Mouse (Mus musculus) neural tube, embryonic 15.5 days (tissue): ENCODE measurements around the gene Dennd5a. TPM values are rescaled to one million over a fixed set of nuclear protein-coding genes. Genes with fewer than 3 reads are reported as not detected.
A peak's percentile ranks its signal among the peaks of the same experiment; 100 is the strongest.
"Not testable (repeated sequence)": the region's sequence is repeated elsewhere in the genome, so short reads cannot be mapped to it uniquely, and the experiment has no call there.

Experiments
- ATAC-seq: fragments of 200-750 bp; cut with Nextera tagmentation; 2 replicates; pipeline ENCODE4 v1.8.0; 2017; ENCODE audit warnings: mild to moderate bottlenecking, moderate TSS enrichment, moderate library complexity; ENCODE audit not compliant: low FRiP score
- H3K27ac ChIP-seq: fragments of 300-500 bp; sonication (generic); replicated peaks from 2 replicates; pipeline ENCODE4 v1.5.1; 2015; ENCODE audit warnings: mild to moderate bottlenecking, inconsistent platforms
- H3K27me3 ChIP-seq: fragments of 300-500 bp; sonication (generic); replicated peaks from 2 replicates; pipeline ENCODE4 v1.6.1; 2015; ENCODE audit warnings: inconsistent platforms
- H3K36me3 ChIP-seq: fragments of 300-500 bp; sonication (generic); 2 replicates; pipeline ENCODE4 v1.6.1; 2015; ENCODE audit warnings: inconsistent platforms
- H3K4me1 ChIP-seq: fragments of 300-500 bp; sonication (generic); 2 replicates; pipeline ENCODE4 v1.6.1; 2015; ENCODE audit warnings: inconsistent platforms
- H3K4me2 ChIP-seq: fragments of 300-500 bp; sonication (generic); 2 replicates; pipeline ENCODE4 v1.6.1; 2015; ENCODE audit warnings: inconsistent platforms, mild to moderate bottlenecking, moderate library complexity
- H3K4me3 ChIP-seq: fragments of 300-500 bp; sonication (generic); replicated peaks from 2 replicates; pipeline ENCODE4 v1.5.1; 2015; ENCODE audit warnings: mild to moderate bottlenecking, inconsistent platforms
- H3K9ac ChIP-seq: fragments of 300-500 bp; sonication (generic); replicated peaks from 2 replicates; pipeline ENCODE4 v1.6.1; 2015; ENCODE audit warnings: mild to moderate bottlenecking, inconsistent platforms
- H3K9me3 ChIP-seq: fragments of 300-500 bp; sonication (generic); replicated peaks from 2 replicates; pipeline ENCODE4 v1.6.1; 2016; ENCODE audit warnings: inconsistent platforms
- WGBS: fragments of 180-500 bp; shearing (Covaris S2); methylation state at CpG from one replicate; pipeline ENCODE4 v1.1.7; 2015; ENCODE audit warnings: mixed read lengths; 5-methylcytosine and 5-hydroxymethylcytosine counted together
- polyA plus RNA-seq: library from polyadenylated mRNA; unstranded; fragments of >200 nt; fragmentation: Nextera tagmentation; extraction: Ambion mirVana; gene quantifications from 2 replicates; pipeline ENCODE4 v1.2.1, GENCODE M21; 2015

Gene Dennd5a
- polyA plus RNA-seq, 1 experiment from 2014 or later: 39.2 TPM

DNA sequence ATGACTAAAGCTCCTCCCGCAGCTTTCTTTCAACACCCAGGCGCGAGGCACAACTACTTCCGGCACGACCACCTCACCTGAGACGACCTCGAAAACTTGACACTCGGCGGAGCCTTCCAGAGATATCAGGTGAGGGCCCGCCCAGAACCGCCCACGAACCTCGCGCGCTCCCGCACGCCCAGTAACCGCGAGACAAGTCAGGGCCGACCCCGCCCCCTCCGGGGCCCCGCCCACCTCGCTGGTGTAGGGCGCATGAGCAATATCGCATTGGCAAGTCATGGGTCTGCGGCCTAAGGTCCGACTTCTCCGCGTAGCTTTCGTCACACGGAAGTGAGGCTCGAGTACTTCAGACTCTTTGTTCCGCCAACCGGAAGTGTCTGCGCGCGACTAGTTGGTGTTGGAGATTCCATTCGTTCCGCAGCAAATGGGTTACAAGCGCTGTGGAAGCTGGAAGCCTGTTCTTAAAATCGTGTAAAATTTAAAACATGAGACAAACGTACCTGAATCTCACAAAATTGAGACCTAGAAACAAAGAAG, 25.9 kb upstream of the Dennd5a start:
- Histone ChIP-seq H3K27me3 (no peaks in the 10 kb centered on the region), H3K36me3 (peaks cover 11% of the 10 kb centered on the region), H3K27ac (peak overlapping the region; percentile 86), H3K9ac (peak overlapping the region; percentile 69), H3K4me2 (peak overlapping the region; percentile 75), H3K4me3 (peak overlapping the region; percentile 60), H3K9me3 (no peaks in the 10 kb centered on the region), H3K4me1 (peaks cover 17% of the 10 kb centered on the region)
- WGBS: under 1% methylated on average over 43 of the region's 43 CpGs
- ATAC-seq: peak; percentile 99

- peak; percentile 56 for ATAC-seq
- Histone ChIP-seq H3K9me3 (no peaks in the 10 kb centered on the region), H3K27ac (peak overlapping the region; percentile 74), H3K4me1 (peaks cover 17% of the 10 kb centered on the region), H3K27me3 (no peaks in the 10 kb centered on the region), H3K4me3 (peak overlapping the region; percentile 60), H3K9ac (peak overlapping the region; percentile 69), H3K4me2 (peak overlapping the region; percentile 75), H3K36me3 (peaks cover 11% of the 10 kb centered on the region)
- WGBS: under 1% methylated on average over 27 of the region's 27 CpGs
Measured at GRCm38 (mm10) chr7:109985661-109986132, 25.4 kb upstream of the Dennd5a start.

GRCm38 (mm10) chr7:109984608-109985007, 24.3 kb upstream of the Dennd5a start:
- ATAC-seq, H3K9ac ChIP-seq, H3K9me3 ChIP-seq, H3K27me3 ChIP-seq, H3K27ac ChIP-seq: not testable (repeated sequence)
- H3K4me3 ChIP-seq: peak overlapping the region; percentile 60; the same call in 1 of the 2 replicates
- H3K4me1 ChIP-seq: peaks cover 17% of the 10 kb centered on the region
- H3K4me2 ChIP-seq: peak overlapping the region; percentile 75
- WGBS: 83% methylated on average over 5 of the region's 5 CpGs
- H3K36me3 ChIP-seq: peaks cover 22% of the 10 kb centered on the region

DNA sequence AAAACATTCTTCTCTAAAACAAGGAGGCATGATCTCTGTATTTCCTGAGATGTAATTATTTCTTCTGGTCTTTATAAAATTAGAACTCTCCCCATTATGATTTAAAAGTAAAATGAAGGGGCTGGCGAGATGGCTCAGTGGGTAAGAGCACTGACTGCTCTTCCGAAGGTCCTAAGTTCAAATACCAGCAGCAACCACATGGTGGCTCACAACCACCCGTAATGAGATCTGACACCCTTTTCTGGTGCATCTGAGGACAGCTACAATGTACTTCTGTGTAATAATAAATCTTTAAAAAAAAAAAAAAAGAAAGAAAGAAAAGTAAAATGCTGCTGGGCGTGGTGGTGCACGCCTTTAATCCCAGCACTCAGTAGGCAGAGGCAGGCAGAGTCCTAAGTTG, 16.9 kb upstream of the Dennd5a start:
- H3K9ac ChIP-seq, H3K27ac ChIP-seq, H3K27me3 ChIP-seq, H3K4me1 ChIP-seq, H3K4me3 ChIP-seq, ATAC-seq, H3K9me3 ChIP-seq, H3K4me2 ChIP-seq: not testable (repeated sequence)
- 71% methylated on average over 5 of the region's 5 CpGs for WGBS
- peaks cover 60% of the 10 kb centered on the region for H3K36me3 ChIP-seq

GRCm38 (mm10) chr7:109975966-109976715, 15.9 kb upstream of the Dennd5a start:
- no peak overlapping the region for H3K4me2 ChIP-seq
- no peaks in the 10 kb centered on the region for H3K4me1 ChIP-seq
- ATAC-seq: no peak
- no peak overlapping the region for H3K27ac ChIP-seq
- no peaks in the 10 kb centered on the region for H3K27me3 ChIP-seq
- H3K36me3 ChIP-seq: peaks cover 52% of the 10 kb centered on the region
- H3K9me3 ChIP-seq: no peaks in the 10 kb centered on the region
- no peak overlapping the region for H3K9ac ChIP-seq
- WGBS: 94% methylated on average over 6 of the region's 6 CpGs
- no peak overlapping the region for H3K4me3 ChIP-seq

- H3K4me3 ChIP-seq: no peak overlapping the region
- H3K9ac ChIP-seq: no peak overlapping the region
- no peaks in the 10 kb centered on the region for H3K27me3 ChIP-seq
- H3K27ac ChIP-seq: peak overlapping the region; percentile 19; the same call in 1 of the 2 replicates
- no peak for ATAC-seq
- H3K4me2 ChIP-seq: no peak overlapping the region
- no peaks in the 10 kb centered on the region for H3K9me3 ChIP-seq
- peaks cover 7% of the 10 kb centered on the region for H3K36me3 ChIP-seq
- H3K4me1 ChIP-seq: peaks cover 10% of the 10 kb centered on the region
Measured at GRCm38 (mm10) chr7:109969542-109969941, 9.3 kb upstream of the Dennd5a start.

DNA sequence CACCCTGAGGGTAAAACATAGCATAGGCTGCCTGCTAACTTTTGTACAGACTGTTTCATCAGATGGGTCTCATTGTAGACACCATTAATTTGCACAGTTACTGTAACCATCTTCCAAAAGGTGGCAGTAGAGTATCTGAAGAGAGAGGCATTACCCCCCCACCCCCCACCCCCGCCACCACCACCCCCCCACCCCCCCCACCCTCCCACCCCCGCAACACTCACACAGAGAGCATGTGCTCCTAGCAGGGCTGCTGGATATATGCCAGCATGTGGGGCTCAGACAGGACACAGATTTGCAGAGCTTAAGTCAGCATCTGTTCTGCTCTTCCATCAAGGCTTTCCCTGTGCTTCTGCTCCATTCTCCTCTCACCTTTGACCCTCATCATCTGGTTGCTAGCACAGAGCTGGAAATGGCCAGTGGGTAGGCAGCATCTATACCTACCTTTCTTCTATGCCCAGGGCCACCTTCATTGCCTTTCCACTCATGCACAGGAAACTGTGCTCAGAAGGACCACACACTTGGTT, 8.7 kb upstream of the Dennd5a start:
- Histone ChIP-seq H3K9ac (no peak overlapping the region), H3K36me3 (peaks cover 6% of the 10 kb centered on the region), H3K27me3 (no peaks in the 10 kb centered on the region), H3K4me3 (no peak overlapping the region), H3K4me2 (no peak overlapping the region), H3K9me3 (no peaks in the 10 kb centered on the region), H3K4me1 (peaks cover 10% of the 10 kb centered on the region), H3K27ac (peak overlapping the region; percentile 69; the same call in 1 of the 2 replicates)
- WGBS: no CpG with 5 or more reads among the region's 2 CpGs
- ATAC-seq: peak; percentile 58

- H3K36me3 ChIP-seq: peaks cover 6% of the 10 kb centered on the region
- no peak overlapping the region for H3K4me3 ChIP-seq
- H3K4me1 ChIP-seq: peaks cover 10% of the 10 kb centered on the region
- 50% methylated on average over 11 of the region's 11 CpGs for WGBS
- peak overlapping the region; percentile 69 for H3K27ac ChIP-seq
- H3K4me2 ChIP-seq: no peak overlapping the region
- peak; percentile 65 for ATAC-seq
- H3K9ac ChIP-seq: no peak overlapping the region
- no peaks in the 10 kb centered on the region for H3K9me3 ChIP-seq
- no peaks in the 10 kb centered on the region for H3K27me3 ChIP-seq
Measured at GRCm38 (mm10) chr7:109967805-109968579, 7.7 kb upstream of the Dennd5a start.

GRCm38 (mm10) chr7:109965658-109966057, 5.4 kb upstream of the Dennd5a start:
- no peaks in the 10 kb centered on the region for H3K27me3 ChIP-seq
- H3K4me3 ChIP-seq: no peak overlapping the region
- no peak overlapping the region for H3K9ac ChIP-seq
- ATAC-seq: no peak
- H3K4me2 ChIP-seq: no peak overlapping the region
- H3K27ac ChIP-seq: no peak overlapping the region
- peaks cover 17% of the 10 kb centered on the region for H3K4me1 ChIP-seq
- H3K9me3 ChIP-seq: no peaks in the 10 kb centered on the region
- no peaks in the 10 kb centered on the region for H3K36me3 ChIP-seq

GRCm38 (mm10) chr7:109963707-109964106, 3.4 kb upstream of the Dennd5a start:
- no peak for ATAC-seq
- Histone ChIP-seq H3K9ac (no peak overlapping the region), H3K4me3 (no peak overlapping the region), H3K4me2 (no peak overlapping the region), H3K27ac (no peak overlapping the region), H3K36me3 (no peaks in the 10 kb centered on the region), H3K4me1 (peaks cover 20% of the 10 kb centered on the region), H3K9me3 (no peaks in the 10 kb centered on the region), H3K27me3 (no peaks in the 10 kb centered on the region)
- 96% methylated on average over 4 of the region's 4 CpGs for WGBS

DNA sequence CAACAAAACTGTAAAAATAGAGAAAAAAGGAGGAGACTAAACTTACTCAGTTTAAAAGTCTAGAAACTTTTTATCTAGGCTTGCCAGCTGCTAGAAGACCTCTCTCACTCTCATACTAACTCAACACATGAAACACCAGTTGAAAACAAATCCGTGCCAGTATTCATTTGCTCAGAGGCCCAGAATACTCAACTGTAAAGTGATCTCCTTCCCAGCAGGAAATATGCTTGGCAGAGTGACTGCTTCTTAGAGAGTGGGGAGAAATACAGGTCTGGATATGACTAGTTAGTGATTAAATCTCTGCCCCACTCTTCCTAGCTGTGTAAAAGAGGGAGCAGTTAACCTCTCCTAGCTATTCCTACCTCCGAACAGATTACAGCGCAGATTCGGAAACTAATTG, 2.3 kb upstream of the Dennd5a start:
- H3K36me3 ChIP-seq: no peaks in the 10 kb centered on the region
- no peak for ATAC-seq
- H3K27ac ChIP-seq: no peak overlapping the region
- WGBS: 81% methylated on average over 4 of the region's 4 CpGs
- no peaks in the 10 kb centered on the region for H3K9me3 ChIP-seq
- no peaks in the 10 kb centered on the region for H3K27me3 ChIP-seq
- H3K4me1 ChIP-seq: peaks cover 27% of the 10 kb centered on the region
- H3K4me3 ChIP-seq: no peak overlapping the region
- no peak overlapping the region for H3K9ac ChIP-seq
- no peak overlapping the region for H3K4me2 ChIP-seq
